Mouse (Mus musculus) mouse embryonic stem cell (cell line): Measurements from ENCODE around the gene Wipf1.

ENCODE experiments used
- in situ Hi-C, 2 experiments: fragments of 300-500 bp; cut with MboI; formaldehyde crosslinking; loops; 1 replicate in 1 of 2; 3 replicates in 1 of 2; pipeline ENCODE4 v1.14.3; 2019 to 2020; ENCODE audit warnings: low sequenced_read_pairs in 2 of 2, low pct_unique_long_range_greater_than_20kb in 1 of 2, mixed read lengths in 1 of 2; ENCODE audit not compliant: unreplicated experiment in 1 of 2

Gene Wipf1

GRCm38 (mm10) chr2:73410076-73410475 lies 119.5 kb downstream of the Wipf1 start:
- in situ Hi-C loops: loop anchor here in 1 of 2 experiments (25.0 kb wide), 1 partner anchor 323 kb away; no protein-coding TSS in a partner anchor

- in situ Hi-C loops: loop anchor here in 1 of 2 experiments (25.0 kb wide), 1 partner anchor 320 kb away; no protein-coding TSS in a partner anchor
Observed at GRCm38 (mm10) chr2:73407662-73408061, 121.9 kb downstream of the Wipf1 start.

- in situ Hi-C loops: loop anchor here in 1 of 2 experiments (25.0 kb wide), 1 partner anchor 319 kb away; no protein-coding TSS in a partner anchor
Observed at GRCm38 (mm10) chr2:73406336-73406915, 123.1 kb downstream of the Wipf1 start.

- in situ Hi-C loops: loop anchor here in 1 of 2 experiments (25.0 kb wide), 1 partner anchor 318 kb away; no protein-coding TSS in a partner anchor
Observed at GRCm38 (mm10) chr2:73404980-73405379, 124.6 kb downstream of the Wipf1 start.

GRCm38 (mm10) chr2:73404442-73404841 lies 125.1 kb downstream of the Wipf1 start:
- in situ Hi-C loops: loop anchor here in 1 of 2 experiments (25.0 kb wide), 1 partner anchor 317 kb away; no protein-coding TSS in a partner anchor

- in situ Hi-C loops: loop anchor here in 1 of 2 experiments (25.0 kb wide), 1 partner anchor 316 kb away; no protein-coding TSS in a partner anchor
Observed at GRCm38 (mm10) chr2:73403385-73404013, 126.0 kb downstream of the Wipf1 start.

- in situ Hi-C loops: loop anchor here in 1 of 2 experiments (25.0 kb wide), 1 partner anchor 314 kb away; no protein-coding TSS in a partner anchor
Observed at GRCm38 (mm10) chr2:73401689-73402088, 127.8 kb downstream of the Wipf1 start.

GRCm38 (mm10) chr2:73397476-73397875 lies 132.1 kb downstream of the Wipf1 start:
- in situ Hi-C loops: no loop called here

- in situ Hi-C loops: no loop called here
Observed at GRCm38 (mm10) chr2:73396828-73397325, 132.7 kb downstream of the Wipf1 start.

GRCm38 (mm10) chr2:73395516-73395915 lies 134.0 kb downstream of the Wipf1 start:
- in situ Hi-C loops: no loop called here

- in situ Hi-C loops: no loop called here
Observed at GRCm38 (mm10) chr2:73394476-73394875, 135.1 kb downstream of the Wipf1 start.

- in situ Hi-C loops: no loop called here
Observed at GRCm38 (mm10) chr2:73392772-73393171, 136.8 kb downstream of the Wipf1 start.

- in situ Hi-C loops: no loop called here
Observed at GRCm38 (mm10) chr2:73389951-73390350, 139.6 kb downstream of the Wipf1 start.

- in situ Hi-C loops: no loop called here
Observed at GRCm38 (mm10) chr2:73387806-73388205, 141.7 kb downstream of the Wipf1 start.

- in situ Hi-C loops: no loop called here
Observed at GRCm38 (mm10) chr2:73386356-73387046, 143.0 kb downstream of the Wipf1 start, which contains the start of gene Gpr155. Gene Gpr155 (minus strand): TSS chr2:73386572.

- in situ Hi-C loops: no loop called here
Observed at GRCm38 (mm10) chr2:73385641-73386355, 143.7 kb downstream of the Wipf1 start.

GRCm38 (mm10) chr2:73385172-73385571 lies 144.4 kb downstream of the Wipf1 start:
- in situ Hi-C loops: no loop called here

- in situ Hi-C loops: no loop called here
Observed at GRCm38 (mm10) chr2:73380298-73380975, 149.1 kb downstream of the Wipf1 start.
